Mouse (Mus musculus) testis, adult 2 months (tissue): ENCODE data around the gene E030030I06Rik.
"Not testable (repeated sequence)": the region's sequence is repeated elsewhere in the genome, so short reads cannot be mapped to it uniquely, and the experiment has no call there.

Experiments used
- CTCF ChIP-seq: fragments of 200-500 bp; IDR thresholded peaks from 2 replicates; pipeline ENCODE4 v1.5.1; 2012; ENCODE audit warnings: low read depth, mild to moderate bottlenecking, inconsistent platforms, low read length, moderate library complexity; ENCODE audit not compliant: control insufficient read depth, insufficient read depth, insufficient replicate concordance
- POLR2A ChIP-seq: fragments of 200-500 bp; IDR thresholded peaks from 2 replicates; pipeline ENCODE4 v1.6.1; 2012; ENCODE audit warnings: low read depth, mild to moderate bottlenecking, inconsistent platforms, low read length, moderate library complexity; ENCODE audit not compliant: control insufficient read depth

DNA sequence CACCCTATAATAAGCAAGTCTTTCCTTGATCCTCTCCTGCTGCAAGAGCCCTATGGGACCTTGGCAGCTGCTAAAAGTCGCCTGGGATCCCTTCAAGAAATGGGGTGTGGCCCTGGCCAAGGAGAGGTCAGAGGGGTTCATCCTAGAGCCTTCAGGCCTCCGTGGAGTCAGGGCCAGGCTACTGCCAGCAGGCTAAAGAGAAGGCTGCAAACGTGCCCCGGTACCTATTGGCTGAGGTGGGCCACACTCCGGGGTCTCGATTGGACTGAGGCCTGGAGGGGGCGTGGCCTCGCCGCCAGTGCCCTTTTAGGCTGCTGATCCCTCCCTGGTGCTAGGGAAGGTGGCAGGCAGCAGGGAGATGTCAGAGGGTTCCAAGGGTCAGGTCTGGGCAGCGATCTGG is 42.0 kb upstream of the E030030I06Rik start:
- not testable (repeated sequence) for TF ChIP-seq CTCF, POLR2A
